Mouse (Mus musculus) midbrain, postnatal 0 days (tissue): ENCODE measurements around the gene Dmrtc1a. TPM values are rescaled to one million over a fixed set of nuclear protein-coding genes. Genes with fewer than 3 reads are reported as not detected.
A peak's percentile ranks its signal among the peaks of the same experiment; 100 is the strongest.
"Not testable (repeated sequence)": the region's sequence is repeated elsewhere in the genome, so short reads cannot be mapped to it uniquely, and the experiment has no call there.

Experiments used
- ATAC-seq: fragments of 200-750 bp; cut with Nextera tagmentation; 2 replicates; pipeline ENCODE4 v1.8.0; 2017; ENCODE audit warnings: moderate number of reproducible peaks, mild to moderate bottlenecking, moderate TSS enrichment, moderate library complexity; ENCODE audit not compliant: low FRiP score
- DNase-seq: peaks from one replicate; pipeline ENCODE4 v3.0.0-alpha.2; 2015; ENCODE audit warnings: low spot score
- H3K27ac ChIP-seq: fragments of 300-500 bp; sonication (generic); 2 replicates; pipeline ENCODE4 v1.5.1; 2014; ENCODE audit warnings: low read depth, mild to moderate bottlenecking, low read length, mixed read lengths
- H3K27me3 ChIP-seq: fragments of 300-500 bp; sonication (generic); 2 replicates; pipeline ENCODE4 v1.6.1; 2014; ENCODE audit warnings: low read length, control low read depth, mixed read lengths; ENCODE audit not compliant: insufficient read depth
- H3K36me3 ChIP-seq: fragments of 300-500 bp; sonication (generic); 2 replicates; pipeline ENCODE4 v1.6.1; 2014; ENCODE audit warnings: low read length, control low read depth, mixed read lengths; ENCODE audit not compliant: insufficient read depth
- H3K4me1 ChIP-seq: fragments of 300-500 bp; sonication (generic); 2 replicates; pipeline ENCODE4 v1.6.1; 2014; ENCODE audit warnings: mild to moderate bottlenecking, control low read depth, antibody characterized with exemption, low read length, mixed read lengths; ENCODE audit not compliant: insufficient read depth
- H3K4me2 ChIP-seq: fragments of 300-500 bp; sonication (generic); 2 replicates; pipeline ENCODE4 v1.6.1; 2014; ENCODE audit warnings: low read depth, mild to moderate bottlenecking, low read length, mixed read lengths; ENCODE audit not compliant: poor library complexity, severe bottlenecking
- H3K4me3 ChIP-seq: fragments of 300-500 bp; sonication (generic); 2 replicates; pipeline ENCODE4 v1.5.1; 2014; ENCODE audit warnings: low read depth, mild to moderate bottlenecking, low read length, moderate library complexity
- H3K9ac ChIP-seq: fragments of 300-500 bp; sonication (generic); replicated peaks from 2 replicates; pipeline ENCODE4 v1.6.1; 2014; ENCODE audit warnings: mild to moderate bottlenecking, low read length, moderate library complexity, mixed read lengths; ENCODE audit not compliant: poor library complexity, severe bottlenecking
- H3K9me3 ChIP-seq: fragments of 300-500 bp; sonication (generic); 2 replicates; pipeline ENCODE4 v1.6.1; 2016; ENCODE audit warnings: low read length, control low read depth
- CTCF ChIP-seq: IDR thresholded peaks from 2 replicates; pipeline ENCODE4 v1.5.1; 2016; ENCODE audit warnings: antibody characterized with exemption, mild to moderate bottlenecking
- WGBS: fragments of 180-500 bp; shearing (Covaris S2); extraction: QIAGEN DNeasy Blood & Tissue Kit; methylation state at CpG from one replicate; pipeline ENCODE4 v1.1.7; 2014; 5-methylcytosine and 5-hydroxymethylcytosine counted together
- polyA plus RNA-seq: library from polyadenylated mRNA; unstranded; fragments of >200 nt; fragmentation: Nextera tagmentation; extraction: Ambion mirVana; gene quantifications from 2 replicates; pipeline ENCODE4 v1.2.1, GENCODE M21; 2015
- total RNA-seq: library from RNA; depleted of rRNA; stranded (reverse); fragments of >200 nt; gene quantifications from 2 replicates; pipeline ENCODE4 v1.2.3, GENCODE M21; 2014; rRNA removed

Dmrtc1a gene
- 0.88 and 2.4 TPM in 2 replicates for total RNA-seq
- 4.7 and 6.0 TPM in 2 replicates for polyA plus RNA-seq

DNA sequence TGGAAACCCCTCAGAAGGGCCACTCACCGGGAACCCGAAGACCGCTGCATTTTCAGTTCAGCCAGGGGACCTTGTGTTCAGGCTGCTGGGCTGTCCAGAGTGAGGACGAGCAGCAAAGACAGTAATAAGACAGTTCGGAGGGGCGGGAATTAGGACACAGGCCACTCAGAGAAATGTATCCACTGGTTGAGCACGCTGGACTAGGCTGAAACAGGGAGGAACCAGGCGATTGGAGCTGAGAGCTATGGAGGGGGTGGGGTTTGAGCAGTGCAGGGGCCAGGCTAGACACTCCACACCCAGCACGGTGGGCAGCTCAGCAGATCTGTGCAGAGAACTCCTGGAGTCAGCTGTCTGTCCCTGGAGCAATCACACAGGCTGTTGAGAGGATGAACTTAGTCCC lies at the start of gene Dmrtc1a, which contains the start of gene 1700011M02Rik:
Dmrtc1a (minus strand) TSS at position 101 of the 400 bp plus-strand sequence.
1700011M02Rik (plus strand) TSS at position 319 of the 400 bp plus-strand sequence.
- not testable (repeated sequence) for H3K9me3 ChIP-seq, H3K4me1 ChIP-seq, H3K27me3 ChIP-seq, DNase-seq, H3K4me2 ChIP-seq, H3K36me3 ChIP-seq, H3K4me3 ChIP-seq, ATAC-seq, H3K27ac ChIP-seq, H3K9ac ChIP-seq
- 68% methylated on average over 6 of the region's 9 CpGs for WGBS

DNA sequence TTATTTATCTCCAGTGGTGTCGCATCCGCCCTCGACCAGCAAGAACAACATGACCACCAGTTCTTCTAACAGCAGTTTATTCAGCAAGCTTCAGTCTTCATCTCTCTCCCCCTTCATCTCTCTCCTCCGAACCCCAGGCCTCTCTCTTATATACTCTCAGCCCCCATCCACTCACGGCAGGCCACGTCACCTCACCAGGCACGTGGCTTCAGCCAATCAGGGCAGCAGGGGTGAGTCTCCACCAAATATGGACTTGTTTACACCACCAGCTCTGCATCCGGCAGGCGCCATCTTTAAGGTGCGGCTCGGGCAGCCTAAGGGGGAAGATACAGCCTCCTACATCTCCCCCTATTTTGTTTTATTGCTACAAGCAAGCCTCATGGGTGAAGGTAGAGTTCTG lies 41.6 kb upstream of the Dmrtc1a start:
- H3K4me2 ChIP-seq, H3K4me3 ChIP-seq, H3K4me1 ChIP-seq, H3K9me3 ChIP-seq, DNase-seq, H3K27me3 ChIP-seq, ATAC-seq, H3K27ac ChIP-seq, H3K9ac ChIP-seq, H3K36me3 ChIP-seq: not testable (repeated sequence)
- WGBS: 91% methylated on average over 11 of the region's 11 CpGs

DNA sequence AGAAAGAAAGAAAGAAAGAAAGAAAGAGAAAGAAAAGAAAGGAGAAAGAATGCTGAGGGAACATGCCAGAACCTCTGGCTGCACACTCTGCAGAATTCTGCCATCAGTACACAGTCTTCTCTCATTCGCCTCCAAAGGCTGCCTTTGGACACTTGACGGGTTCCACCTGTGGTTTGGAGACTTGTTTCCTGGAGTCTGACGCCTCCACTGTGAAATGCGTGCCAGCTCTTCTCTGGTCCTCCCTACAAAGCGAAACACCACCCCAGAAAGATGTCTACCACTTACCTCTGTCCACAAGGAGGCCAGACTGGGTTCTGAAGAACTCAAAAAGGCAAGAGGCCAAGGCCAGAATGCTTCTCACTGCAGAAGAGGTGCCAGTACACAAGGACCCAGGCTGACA lies 28.3 kb upstream of the Dmrtc1a start:
- H3K4me3 ChIP-seq: no peak overlapping the region
- no peaks in the 10 kb centered on the region for H3K4me1 ChIP-seq
- H3K4me2 ChIP-seq: no peak overlapping the region
- no peaks in the 10 kb centered on the region for H3K9me3 ChIP-seq
- DNase-seq (no peak), ATAC-seq (no peak)
- H3K9ac ChIP-seq: no peak overlapping the region
- H3K27me3 ChIP-seq: peaks cover 3% of the 10 kb centered on the region; the same call in 1 of the 2 replicates
- no peak overlapping the region for H3K27ac ChIP-seq
- 79% methylated on average over 5 of the region's 5 CpGs for WGBS
- no peak for TF ChIP-seq CTCF
- no peaks in the 10 kb centered on the region for H3K36me3 ChIP-seq

DNA sequence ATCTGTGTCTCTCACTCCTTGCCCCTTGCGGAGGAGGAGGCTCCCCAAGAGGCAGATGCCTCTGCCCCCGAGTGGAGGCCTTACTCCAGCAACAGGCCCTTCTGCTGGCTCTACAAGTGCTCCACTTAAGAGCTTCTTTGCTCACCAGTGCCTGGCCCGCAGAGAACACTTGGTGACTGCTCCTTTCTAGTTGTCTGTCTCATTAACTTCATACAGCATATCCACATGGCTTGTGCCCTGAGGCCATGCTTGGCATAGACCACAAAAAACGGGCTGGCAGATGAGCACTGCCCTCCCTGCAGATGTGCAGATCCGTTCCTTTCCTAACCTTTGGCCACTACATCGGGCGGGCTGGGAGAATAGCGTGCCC lies 25.9 kb upstream of the Dmrtc1a start:
- DNase-seq (no peak), ATAC-seq (no peak)
- no peak for TF ChIP-seq CTCF
- Histone ChIP-seq H3K36me3 (no peaks in the 10 kb centered on the region), H3K4me2 (peak overlapping the region; percentile 57), H3K4me1 (no peaks in the 10 kb centered on the region), H3K9me3 (no peaks in the 10 kb centered on the region), H3K27me3 (peaks cover 3% of the 10 kb centered on the region; the same call in 1 of the 2 replicates), H3K27ac (no peak overlapping the region), H3K9ac (no peak overlapping the region), H3K4me3 (peak overlapping the region; percentile 58)
- 60% methylated on average over 8 of the region's 8 CpGs for WGBS

DNA sequence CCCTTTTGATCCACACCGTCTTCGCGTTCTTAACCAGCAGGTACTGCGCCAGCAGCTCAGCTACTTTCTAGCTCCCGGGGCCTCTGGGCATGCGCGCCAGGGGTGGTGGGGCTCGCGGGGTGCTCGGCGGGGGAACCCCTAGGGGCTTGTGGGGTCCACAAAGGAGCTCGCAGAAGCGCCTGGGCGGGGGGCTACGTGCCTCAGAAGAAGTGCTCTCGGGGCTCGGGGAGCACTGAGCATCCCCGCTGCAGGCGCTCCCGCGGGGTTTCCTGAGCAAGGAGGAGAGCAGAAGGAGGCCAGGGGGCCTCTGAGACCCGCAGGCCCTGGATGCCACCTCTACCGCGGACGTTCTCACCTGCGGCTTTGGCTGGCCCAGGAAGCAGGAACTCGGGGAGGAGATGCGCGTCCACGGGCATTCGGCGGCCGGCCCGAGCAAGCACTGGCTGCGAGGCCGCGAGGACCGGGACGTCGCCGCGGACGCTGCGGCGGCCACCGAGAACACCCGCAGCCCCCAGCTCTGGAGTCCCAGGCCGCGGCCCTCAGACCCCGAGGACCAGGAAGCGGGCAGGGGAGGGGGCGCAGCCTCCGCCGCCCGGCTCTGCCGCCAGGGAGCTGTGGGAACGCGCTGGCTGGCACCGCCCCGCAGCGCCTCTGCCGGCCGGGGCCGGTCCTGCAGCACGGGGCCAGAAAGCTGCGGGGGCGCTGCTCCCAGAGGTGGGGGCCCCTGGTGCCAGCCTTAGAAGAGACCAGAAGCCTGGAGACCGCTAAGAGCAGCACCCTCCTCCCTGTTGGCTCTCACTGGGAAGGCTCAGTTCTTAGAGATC lies 25.3 kb upstream of the Dmrtc1a start:
- DNase-seq: peak; percentile 50
- peak overlapping the region; percentile 57 for H3K4me2 ChIP-seq
- 13% methylated on average over 27 of the region's 68 CpGs for WGBS
- H3K9ac ChIP-seq: peak overlapping the region; percentile 67
- peak; percentile 67 for TF ChIP-seq CTCF
- H3K36me3 ChIP-seq: no peaks in the 10 kb centered on the region
- peak; percentile 91 for ATAC-seq
- no peaks in the 10 kb centered on the region for H3K4me1 ChIP-seq
- peak overlapping the region; percentile 58 for H3K4me3 ChIP-seq
- H3K27ac ChIP-seq: peak overlapping the region; percentile 43; the same call in 1 of the 2 replicates
- H3K27me3 ChIP-seq: peaks cover 3% of the 10 kb centered on the region; the same call in 1 of the 2 replicates
- no peaks in the 10 kb centered on the region for H3K9me3 ChIP-seq

GRCm38 (mm10) chrX:102932992-102933570 lies 24.6 kb upstream of the Dmrtc1a start:
- H3K4me3 ChIP-seq: peak overlapping the region; percentile 58
- 50% methylated on average over 12 of the region's 12 CpGs for whole genome bisulfite sequencing
- TF ChIP-seq CTCF: 0 out of 2 replicates have a peak, but pooled peaks have one; percentile 6
- H3K4me2 ChIP-seq: peak overlapping the region; percentile 57
- 0 out of 2 replicates have a peak overlapping the region, but pooled peaks have one; percentile 43 for H3K27ac ChIP-seq
- no peaks in the 10 kb centered on the region for H3K4me1 ChIP-seq
- peak overlapping the region; percentile 67 for H3K9ac ChIP-seq
- no peak for DNase-seq
- no peak for ATAC-seq
- H3K9me3 ChIP-seq: no peaks in the 10 kb centered on the region
- H3K36me3 ChIP-seq: no peaks in the 10 kb centered on the region
- peaks cover 3% of the 10 kb centered on the region; the same call in 1 of the 2 replicates for H3K27me3 ChIP-seq

GRCm38 (mm10) chrX:102928072-102928471 lies 19.6 kb upstream of the Dmrtc1a start, which contains the start of gene 1700018G05Rik:
1700018G05Rik (plus strand) TSS chrX:102928372.
- not testable (repeated sequence) for H3K4me2 ChIP-seq, H3K27me3 ChIP-seq, ATAC-seq, H3K4me3 ChIP-seq, H3K27ac ChIP-seq, DNase-seq, H3K9me3 ChIP-seq, H3K9ac ChIP-seq, H3K36me3 ChIP-seq, H3K4me1 ChIP-seq
- 86% methylated on average over 5 of the region's 6 CpGs for WGBS
